Mouse (Mus musculus): Measurements from ENCODE around the gene Nsun2.
A peak's percentile ranks its signal among the peaks of the same experiment; 100 is the strongest.

Gene Nsun2

GRCm38 (mm10) chr13:69534334-69534653, 748 bp downstream of the Nsun2 start, which contains the start of gene Tent4a:
TSS of gene Tent4a (minus strand) at chr13:69534617.
- no peaks in the 10 kb centered on the region for H3K36me3 ChIP-seq (ENCODE audit: control insufficient read depth, insufficient read depth, low read length, poor library complexity, severe bottlenecking)
- DNase-seq (ENCODE audit: low read depth, low spot score) = no peak

GRCm38 (mm10) chr13:69534654-69535551, 1.4 kb downstream of the Nsun2 start:
- no peaks in the 10 kb centered on the region for H3K27me3 ChIP-seq (ENCODE audit: control insufficient read depth, insufficient read depth, low read length, poor library complexity, severe bottlenecking)
- peak; percentile 99 for DNase-seq (ENCODE audit: low read depth, low spot score)

More at GRCm38 (mm10) chr13:69534334-69534653, 748 bp downstream of the Nsun2 start, which contains the start of gene Tent4a:
- no peaks in the 10 kb centered on the region for H3K27me3 ChIP-seq (ENCODE audit: control insufficient read depth, insufficient read depth, low read length, poor library complexity, severe bottlenecking)

GRCm38 (mm10) chr13:69536021-69536420, 2.5 kb downstream of the Nsun2 start:
- Histone ChIP-seq H3K27me3 (ENCODE audit: control insufficient read depth, insufficient read depth, low read length, poor library complexity, severe bottlenecking) (no peaks in the 10 kb centered on the region), H3K36me3 (ENCODE audit: control insufficient read depth, insufficient read depth, low read length, poor library complexity, severe bottlenecking) (no peaks in the 10 kb centered on the region)
- no peak for DNase-seq (ENCODE audit: low read depth, low spot score)

More at GRCm38 (mm10) chr13:69534654-69535551, 1.4 kb downstream of the Nsun2 start:
- no peaks in the 10 kb centered on the region for H3K36me3 ChIP-seq (ENCODE audit: control insufficient read depth, insufficient read depth, low read length, poor library complexity, severe bottlenecking)

- H3K36me3 ChIP-seq (ENCODE audit: control insufficient read depth, insufficient read depth, low read length, poor library complexity, severe bottlenecking) = no peaks in the 10 kb centered on the region
- DNase-seq (ENCODE audit: low read depth, low spot score) = no peak
Observed at GRCm38 (mm10) chr13:69537366-69537765, 3.8 kb downstream of the Nsun2 start.

GRCm38 (mm10) chr13:69538327-69538726, 4.8 kb downstream of the Nsun2 start:
- no peak for DNase-seq (ENCODE audit: low read depth, low spot score)
- no peaks in the 10 kb centered on the region for H3K27me3 ChIP-seq (ENCODE audit: control insufficient read depth, insufficient read depth, low read length, poor library complexity, severe bottlenecking)

More at GRCm38 (mm10) chr13:69537366-69537765, 3.8 kb downstream of the Nsun2 start:
- H3K27me3 ChIP-seq (ENCODE audit: control insufficient read depth, insufficient read depth, low read length, poor library complexity, severe bottlenecking) = no peaks in the 10 kb centered on the region

GRCm38 (mm10) chr13:69541209-69541608, 7.7 kb downstream of the Nsun2 start:
- Histone ChIP-seq H3K36me3 (ENCODE audit: control insufficient read depth, insufficient read depth, low read length, poor library complexity, severe bottlenecking) (no peaks in the 10 kb centered on the region), H3K27me3 (ENCODE audit: control insufficient read depth, insufficient read depth, low read length, poor library complexity, severe bottlenecking) (no peaks in the 10 kb centered on the region)
- no peak for DNase-seq (ENCODE audit: low read depth, low spot score)

More at GRCm38 (mm10) chr13:69538327-69538726, 4.8 kb downstream of the Nsun2 start:
- H3K36me3 ChIP-seq (ENCODE audit: control insufficient read depth, insufficient read depth, low read length, poor library complexity, severe bottlenecking) = no peaks in the 10 kb centered on the region

- no peaks in the 10 kb centered on the region for H3K27me3 ChIP-seq (ENCODE audit: control insufficient read depth, insufficient read depth, low read length, poor library complexity, severe bottlenecking)
- no peaks in the 10 kb centered on the region for H3K36me3 ChIP-seq (ENCODE audit: control insufficient read depth, insufficient read depth, low read length, poor library complexity, severe bottlenecking)
- DNase-seq (ENCODE audit: low read depth, low spot score) = no peak
Observed at GRCm38 (mm10) chr13:69541776-69542175, 8.2 kb downstream of the Nsun2 start.

GRCm38 (mm10) chr13:69542571-69543352, 9.2 kb downstream of the Nsun2 start:
- H3K27me3 ChIP-seq (ENCODE audit: control insufficient read depth, insufficient read depth, low read length, poor library complexity, severe bottlenecking) = no peaks in the 10 kb centered on the region
- DNase-seq (ENCODE audit: low read depth, low spot score) = no peak
- no peaks in the 10 kb centered on the region for H3K36me3 ChIP-seq (ENCODE audit: control insufficient read depth, insufficient read depth, low read length, poor library complexity, severe bottlenecking)

- DNase-seq (ENCODE audit: low read depth, low spot score) = no peak
- Histone ChIP-seq H3K36me3 (ENCODE audit: control insufficient read depth, insufficient read depth, low read length, poor library complexity, severe bottlenecking) (no peaks in the 10 kb centered on the region), H3K27me3 (ENCODE audit: control insufficient read depth, insufficient read depth, low read length, poor library complexity, severe bottlenecking) (no peaks in the 10 kb centered on the region)
Observed at GRCm38 (mm10) chr13:69543595-69543994, 10.0 kb downstream of the Nsun2 start.

- H3K36me3 ChIP-seq (ENCODE audit: control insufficient read depth, insufficient read depth, low read length, poor library complexity, severe bottlenecking) = no peaks in the 10 kb centered on the region
- DNase-seq (ENCODE audit: low read depth, low spot score) = peak; percentile 76
Observed at GRCm38 (mm10) chr13:69545019-69545418, 11.5 kb downstream of the Nsun2 start.

GRCm38 (mm10) chr13:69547488-69548180, 14.1 kb downstream of the Nsun2 start:
- Histone ChIP-seq H3K36me3 (ENCODE audit: control insufficient read depth, insufficient read depth, low read length, poor library complexity, severe bottlenecking) (no peaks in the 10 kb centered on the region), H3K27me3 (ENCODE audit: control insufficient read depth, insufficient read depth, low read length, poor library complexity, severe bottlenecking) (no peaks in the 10 kb centered on the region)
- DNase-seq (ENCODE audit: low read depth, low spot score) = no peak

More at GRCm38 (mm10) chr13:69545019-69545418, 11.5 kb downstream of the Nsun2 start:
- H3K27me3 ChIP-seq (ENCODE audit: control insufficient read depth, insufficient read depth, low read length, poor library complexity, severe bottlenecking) = no peaks in the 10 kb centered on the region

GRCm38 (mm10) chr13:69549980-69550379, 16.4 kb downstream of the Nsun2 start:
- DNase-seq (ENCODE audit: low read depth, low spot score) = no peak
- no peaks in the 10 kb centered on the region for H3K27me3 ChIP-seq (ENCODE audit: control insufficient read depth, insufficient read depth, low read length, poor library complexity, severe bottlenecking)

GRCm38 (mm10) chr13:69550831-69551230, 17.3 kb downstream of the Nsun2 start:
- no peak for DNase-seq (ENCODE audit: low read depth, low spot score)
- Histone ChIP-seq H3K27me3 (ENCODE audit: control insufficient read depth, insufficient read depth, low read length, poor library complexity, severe bottlenecking) (no peaks in the 10 kb centered on the region), H3K36me3 (ENCODE audit: control insufficient read depth, insufficient read depth, low read length, poor library complexity, severe bottlenecking) (no peaks in the 10 kb centered on the region)

More at GRCm38 (mm10) chr13:69549980-69550379, 16.4 kb downstream of the Nsun2 start:
- no peaks in the 10 kb centered on the region for H3K36me3 ChIP-seq (ENCODE audit: control insufficient read depth, insufficient read depth, low read length, poor library complexity, severe bottlenecking)

GRCm38 (mm10) chr13:69553024-69553423, 19.5 kb downstream of the Nsun2 start:
- Histone ChIP-seq H3K36me3 (ENCODE audit: control insufficient read depth, insufficient read depth, low read length, poor library complexity, severe bottlenecking) (no peaks in the 10 kb centered on the region), H3K27me3 (ENCODE audit: control insufficient read depth, insufficient read depth, low read length, poor library complexity, severe bottlenecking) (no peaks in the 10 kb centered on the region)
- peak; percentile 68 for DNase-seq (ENCODE audit: low read depth, low spot score)
